Mouse (Mus musculus) erythroid progenitor cell, adult 5-6 weeks (primary cell): ENCODE measurements around the gene Bend5. TPM values are rescaled to one million over a fixed set of nuclear protein-coding genes. Genes with fewer than 3 reads are reported as not detected.

Source experiments
- ATAC-seq: replicated peaks from 2 replicates; pipeline ENCODE4 v1.8.0; 2016; ENCODE audit warnings: moderate number of reproducible peaks, mild to moderate bottlenecking, moderate TSS enrichment, inconsistent platforms; ENCODE audit not compliant: poor library complexity, low FRiP score, severe bottlenecking
- total RNA-seq, 2 experiments: library from RNA; stranded (forward) in 1 of 2; stranded (reverse) in 1 of 2; fragments of 150-400 nt in 1 of 2; fragments of 186-747, 209-891 nt in 1 of 2; gene quantifications; 2 replicates each; pipeline versions ENCODE4 v1.2.3 to v1.2.4; 2015 to 2017; ENCODE audit warnings: low replicate concordance in 2 of 2

Gene Bend5
- total RNA-seq, 2 experiments from 2014 or later = not detected

GRCm38 (mm10) chr4:111475374-111475971 is 60.7 kb downstream of the Bend5 start:
- no peak for ATAC-seq

- no peak for ATAC-seq
Observed at GRCm38 (mm10) chr4:111477507-111477906, 62.7 kb downstream of the Bend5 start.

- ATAC-seq = no peak
Observed at GRCm38 (mm10) chr4:111483499-111483898, 68.7 kb downstream of the Bend5 start.

DNA sequence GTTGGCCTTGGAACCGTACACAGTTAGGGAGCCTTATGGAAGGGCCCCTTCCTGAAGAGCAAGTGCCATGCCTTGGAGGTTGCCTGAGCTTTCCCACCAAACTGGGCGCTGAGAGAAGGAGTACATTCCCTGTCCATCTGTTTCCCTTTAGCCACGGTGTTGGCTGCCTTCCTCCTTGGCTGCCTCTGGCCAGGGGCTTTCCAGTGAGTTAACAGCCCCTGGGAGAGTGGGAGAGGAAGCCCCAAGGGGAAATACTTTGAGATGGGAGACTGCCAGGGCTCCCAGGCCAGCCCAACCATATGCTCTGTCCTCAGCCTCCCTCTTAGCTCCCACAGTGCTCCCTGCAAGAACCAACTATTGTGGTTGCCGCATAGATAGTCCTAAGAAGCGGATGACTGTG is 70.4 kb downstream of the Bend5 start:
- no peak for ATAC-seq

DNA sequence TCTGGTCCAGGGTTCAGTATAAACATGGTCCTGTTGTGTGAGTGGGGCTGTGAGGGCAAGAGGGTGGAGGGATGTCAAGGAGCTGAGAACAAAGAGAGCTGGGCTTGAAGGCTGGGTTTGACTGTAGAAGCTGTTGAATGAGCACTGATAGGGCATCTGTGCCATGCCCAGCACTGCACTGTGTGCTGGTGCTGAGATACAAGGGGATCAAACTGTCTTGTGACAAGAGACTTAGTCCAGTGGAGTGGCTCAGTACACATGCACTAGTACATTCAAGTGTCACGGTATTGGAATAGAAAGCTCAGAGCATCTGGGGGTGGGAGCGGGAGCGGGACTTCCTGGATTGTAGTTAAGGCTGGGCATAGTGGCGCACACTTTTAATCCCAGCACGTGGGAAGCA is 71.4 kb downstream of the Bend5 start:
- ATAC-seq = no peak

DNA sequence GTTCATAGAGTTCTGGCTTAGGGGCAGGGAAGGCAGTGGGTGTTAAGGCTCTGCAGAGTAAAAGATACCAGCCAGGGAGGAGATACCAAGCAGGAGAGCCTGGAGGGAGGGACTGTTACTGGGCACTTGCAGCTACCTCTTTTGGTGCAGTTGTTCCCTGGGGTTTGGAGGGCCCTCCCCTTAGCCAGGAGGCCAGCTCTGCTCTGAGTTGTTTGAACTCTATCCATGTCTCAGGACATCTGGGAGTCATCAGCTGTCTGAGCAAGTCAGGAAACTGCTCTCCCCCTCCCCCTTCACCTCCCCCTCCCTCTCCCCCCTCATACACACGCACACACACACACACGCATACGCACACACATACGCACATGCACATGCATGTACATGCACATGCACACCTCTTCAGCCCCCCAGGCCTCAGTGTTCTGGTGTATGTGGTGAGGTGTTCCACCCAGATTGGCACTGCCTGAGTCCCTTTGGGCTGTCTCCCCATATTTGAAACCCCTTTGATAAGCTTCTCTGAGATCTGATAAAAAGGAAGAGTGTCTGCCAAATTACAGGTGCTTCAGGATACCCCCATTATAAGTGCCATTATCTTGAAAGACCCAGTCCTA is 72.5 kb downstream of the Bend5 start:
- ATAC-seq = no peak

- no peak for ATAC-seq
Observed at GRCm38 (mm10) chr4:111493750-111494404, 79.1 kb downstream of the Bend5 start.

DNA sequence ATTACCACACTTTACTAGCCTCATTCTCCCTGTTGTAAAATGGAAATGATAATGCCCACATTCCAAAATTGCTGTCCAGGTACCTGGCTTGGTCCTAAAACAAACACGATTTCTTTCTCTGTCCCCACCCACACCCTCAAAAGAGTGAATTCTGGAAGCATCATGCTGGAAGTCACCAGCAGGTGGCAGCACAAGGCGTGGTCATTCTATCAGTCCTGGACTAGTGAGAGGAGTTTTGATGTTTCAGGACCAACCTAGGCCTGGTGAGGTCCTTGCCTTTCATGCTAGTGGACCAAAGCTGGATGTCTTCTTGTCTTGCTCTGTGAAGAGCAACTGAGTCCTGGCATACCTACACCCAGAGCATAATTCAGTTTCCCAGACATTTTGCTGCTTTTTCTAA is 81.1 kb downstream of the Bend5 start:
- ATAC-seq = no peak

GRCm38 (mm10) chr4:111498751-111499150 is 83.9 kb downstream of the Bend5 start:
- no peak for ATAC-seq

GRCm38 (mm10) chr4:111501441-111501840 is 86.6 kb downstream of the Bend5 start:
- ATAC-seq = no peak

DNA sequence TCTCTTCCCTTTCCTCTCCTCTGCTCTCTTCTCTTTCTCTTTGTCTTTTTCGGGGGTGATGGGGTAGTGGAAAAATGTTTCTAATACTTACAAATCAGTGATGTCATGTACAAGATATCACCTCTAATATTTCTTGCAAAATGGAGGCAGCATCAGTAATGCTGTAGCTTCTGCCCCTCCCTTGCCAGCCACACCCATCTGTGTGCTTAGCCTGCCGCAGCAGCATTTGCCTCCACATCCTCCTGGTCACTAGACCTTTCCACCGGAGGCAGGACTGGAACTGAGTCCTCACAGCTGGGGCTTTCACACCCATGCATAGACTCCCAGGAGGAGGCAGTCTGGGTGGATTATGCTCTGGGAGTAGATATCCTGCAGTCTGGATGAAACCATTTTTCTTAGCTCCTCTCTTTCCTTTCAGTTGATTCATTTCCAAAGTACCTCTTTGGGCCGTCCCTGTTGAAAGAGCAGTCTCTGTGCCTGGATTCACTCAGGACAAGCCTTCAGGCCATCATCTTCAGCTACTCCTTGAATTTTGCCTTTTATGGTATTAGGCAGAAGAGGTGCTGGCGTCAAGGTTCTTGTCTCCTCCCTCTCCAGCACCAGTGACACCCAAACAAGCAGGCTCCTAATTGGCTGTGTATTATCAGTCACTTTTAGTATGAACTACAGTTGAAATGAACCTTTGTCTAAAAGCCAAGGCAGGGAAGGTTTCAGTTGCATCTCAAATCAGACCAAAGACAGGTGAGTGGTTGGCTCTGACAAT is 88.3 kb downstream of the Bend5 start:
- ATAC-seq = peak; percentile 49; the same call in 1 of the 2 replicates

- no peak for ATAC-seq
Observed at GRCm38 (mm10) chr4:111504952-111505351, 90.1 kb downstream of the Bend5 start.
